Mouse (Mus musculus): ENCODE measurements around the gene Anapc2. TPM values are rescaled to one million over a fixed set of nuclear protein-coding genes. Genes with fewer than 3 reads are reported as not detected.
A peak's percentile ranks its signal among the peaks of the same experiment; 100 is the strongest.

Anapc2 gene
- polyA plus RNA-seq, 1 experiment from 2014 or later: 43.4 TPM

- no peak overlapping the region for H3K27ac ChIP-seq (ENCODE audit: low read depth, low read length)
- H3K36me3 ChIP-seq (ENCODE audit: control insufficient read depth, insufficient read depth): no peaks in the 10 kb centered on the region
- no peak for ATAC-seq
- no peaks in the 10 kb centered on the region for H3K27me3 ChIP-seq (replicated peaks; ENCODE audit: control insufficient read depth, insufficient read depth, low read length)
- TF ChIP-seq CTCF (IDR thresholded peaks at IDR 0.05; ENCODE audit: low read depth): no peak
- 64% methylated on average over 12 of the region's 12 CpGs for WGBS
- H3K4me2 ChIP-seq (replicated peaks; ENCODE audit: low read depth): no peak overlapping the region
- H3K9me3 ChIP-seq (ENCODE audit: control insufficient read depth): no peaks in the 10 kb centered on the region
- no peak overlapping the region for H3K4me3 ChIP-seq (ENCODE audit: low read depth, low read length)
- H3K4me1 ChIP-seq (replicated peaks; ENCODE audit: control insufficient read depth, insufficient read depth, low read length): peaks cover 15% of the 10 kb centered on the region
- no peak overlapping the region for H3K9ac ChIP-seq (ENCODE audit: low read depth, low read length)
Observed at GRCm38 (mm10) chr2:25231038-25231437, 41.2 kb upstream of the Anapc2 start.

GRCm38 (mm10) chr2:25233421-25233820 lies 38.9 kb upstream of the Anapc2 start:
- Histone ChIP-seq H3K27ac (ENCODE audit: low read depth, low read length) (peak overlapping the region; percentile 90), H3K9ac (ENCODE audit: low read depth, low read length) (no peak overlapping the region), H3K4me1 (replicated peaks; ENCODE audit: control insufficient read depth, insufficient read depth, low read length) (peaks cover 15% of the 10 kb centered on the region), H3K36me3 (ENCODE audit: control insufficient read depth, insufficient read depth) (no peaks in the 10 kb centered on the region), H3K4me2 (replicated peaks; ENCODE audit: low read depth) (peak overlapping the region; percentile 51), H3K9me3 (ENCODE audit: control insufficient read depth) (no peaks in the 10 kb centered on the region), H3K4me3 (ENCODE audit: low read depth, low read length) (no peak overlapping the region), H3K27me3 (replicated peaks; ENCODE audit: control insufficient read depth, insufficient read depth, low read length) (no peaks in the 10 kb centered on the region)
- 56% methylated on average over 4 of the region's 4 CpGs for WGBS
- no peak for ATAC-seq
- no peak for TF ChIP-seq CTCF (IDR thresholded peaks at IDR 0.05; ENCODE audit: low read depth)

- ATAC-seq: peak; percentile 50
- Histone ChIP-seq H3K4me1 (replicated peaks; ENCODE audit: control insufficient read depth, insufficient read depth, low read length) (peaks cover 11% of the 10 kb centered on the region), H3K36me3 (ENCODE audit: control insufficient read depth, insufficient read depth) (no peaks in the 10 kb centered on the region), H3K9ac (ENCODE audit: low read depth, low read length) (no peak within 1 kb of the TSS; the same call in 1 of the 2 replicates), H3K9me3 (ENCODE audit: control insufficient read depth) (no peaks in the 10 kb centered on the region), H3K4me3 (ENCODE audit: low read depth, low read length) (no peak within 1 kb of the TSS), H3K27me3 (replicated peaks; ENCODE audit: control insufficient read depth, insufficient read depth, low read length) (no peaks in the 10 kb centered on the region), H3K27ac (ENCODE audit: low read depth, low read length) (peak within 1 kb of the TSS; percentile 90), H3K4me2 (replicated peaks; ENCODE audit: low read depth) (peak within 1 kb of the TSS; percentile 51)
- 43% methylated on average over 3 of the region's 3 CpGs for WGBS
- TF ChIP-seq CTCF (IDR thresholded peaks at IDR 0.05; ENCODE audit: low read depth): no peak
Observed at GRCm38 (mm10) chr2:25234050-25234449, 38.2 kb upstream of the Anapc2 start, which contains the start of gene Slc34a3. TSS of gene Slc34a3 (minus strand) at chr2:25234364.

- Histone ChIP-seq H3K4me3 (ENCODE audit: low read depth, low read length) (no peak overlapping the region), H3K36me3 (ENCODE audit: control insufficient read depth, insufficient read depth) (no peaks in the 10 kb centered on the region), H3K4me2 (replicated peaks; ENCODE audit: low read depth) (peak overlapping the region; percentile 51), H3K9me3 (ENCODE audit: control insufficient read depth) (no peaks in the 10 kb centered on the region), H3K27me3 (replicated peaks; ENCODE audit: control insufficient read depth, insufficient read depth, low read length) (no peaks in the 10 kb centered on the region), H3K4me1 (replicated peaks; ENCODE audit: control insufficient read depth, insufficient read depth, low read length) (peaks cover 9% of the 10 kb centered on the region), H3K27ac (ENCODE audit: low read depth, low read length) (peak overlapping the region; percentile 90), H3K9ac (ENCODE audit: low read depth, low read length) (no peak overlapping the region; the same call in 1 of the 2 replicates)
- ATAC-seq: peak; percentile 83
- no peak for TF ChIP-seq CTCF (IDR thresholded peaks at IDR 0.05; ENCODE audit: low read depth)
- WGBS: 39% methylated on average over 5 of the region's 5 CpGs
Observed at GRCm38 (mm10) chr2:25234551-25235220, 37.6 kb upstream of the Anapc2 start.

- H3K36me3 ChIP-seq (ENCODE audit: control insufficient read depth, insufficient read depth): no peaks in the 10 kb centered on the region
- no peak for ATAC-seq
- no peak within 1 kb of the TSS for H3K9ac ChIP-seq (ENCODE audit: low read depth, low read length)
- H3K4me1 ChIP-seq (replicated peaks; ENCODE audit: control insufficient read depth, insufficient read depth, low read length): peaks cover 15% of the 10 kb centered on the region
- H3K27ac ChIP-seq (ENCODE audit: low read depth, low read length): peak within 1 kb of the TSS; percentile 90
- no peaks in the 10 kb centered on the region for H3K27me3 ChIP-seq (replicated peaks; ENCODE audit: control insufficient read depth, insufficient read depth, low read length)
- no peak for TF ChIP-seq CTCF (IDR thresholded peaks at IDR 0.05; ENCODE audit: low read depth)
- H3K4me3 ChIP-seq (ENCODE audit: low read depth, low read length): no peak within 1 kb of the TSS
- no peak within 1 kb of the TSS for H3K4me2 ChIP-seq (replicated peaks; ENCODE audit: low read depth)
- H3K9me3 ChIP-seq (ENCODE audit: control insufficient read depth): no peaks in the 10 kb centered on the region
- WGBS: 39% methylated on average over 8 of the region's 8 CpGs
Observed at GRCm38 (mm10) chr2:25236614-25237013, 35.7 kb upstream of the Anapc2 start, which contains the start of gene Rnf224. TSS of gene Rnf224 (minus strand) at chr2:25236787.

- whole genome bisulfite sequencing: 33% methylated on average over 4 of the region's 4 CpGs
- H3K4me1 ChIP-seq (replicated peaks; ENCODE audit: control insufficient read depth, insufficient read depth, low read length): peaks cover 18% of the 10 kb centered on the region
- ATAC-seq: no peak
- TF ChIP-seq CTCF (IDR thresholded peaks at IDR 0.05; ENCODE audit: low read depth): no peak
- H3K9ac ChIP-seq (ENCODE audit: low read depth, low read length): no peak overlapping the region
- H3K36me3 ChIP-seq (ENCODE audit: control insufficient read depth, insufficient read depth): no peaks in the 10 kb centered on the region
- H3K4me2 ChIP-seq (replicated peaks; ENCODE audit: low read depth): no peak overlapping the region
- no peak overlapping the region for H3K4me3 ChIP-seq (ENCODE audit: low read depth, low read length)
- H3K9me3 ChIP-seq (ENCODE audit: control insufficient read depth): no peaks in the 10 kb centered on the region
- H3K27me3 ChIP-seq (replicated peaks; ENCODE audit: control insufficient read depth, insufficient read depth, low read length): 0 out of 2 replicates have a peak, but pooled peaks cover 3% of the 10 kb centered on the region
- H3K27ac ChIP-seq (ENCODE audit: low read depth, low read length): peak overlapping the region; percentile 28; the same call in 1 of the 2 replicates
Observed at GRCm38 (mm10) chr2:25237522-25237921, 34.8 kb upstream of the Anapc2 start.

Data from intestine, postnatal 0 days (tissue).